ENCODE assay signal across 10 mouse cellular contexts in genomic region chr1:120643380-120643779, GRCm38 (mm10). TPM values are rescaled to one million over a fixed set of nuclear protein-coding genes. Genes with fewer than 3 reads are reported as not detected.
DNase-seq lines count a peak whose midpoint lies in the region; ATAC-seq and TF ChIP-seq lines count a peak whose summit lies in the region.
"Had no signal": no experiment of that assay in that cellular context is flagged by ENCODE, and none has a peak within 500 bp of the region (broad histone marks: within the 10 kb centered on the region; RNA-seq: fewer than 3 reads in every experiment).

No protein-coding gene starts in this region.

- peak overlapping the region; percentile 39 for H3K4me2 ChIP-seq in heart, embryonic 13.5 days
- H3K4me2 ChIP-seq in forebrain, embryonic 15.5 days (replicated peaks): peak overlapping the region; percentile 33
- H3K4me2 ChIP-seq in midbrain, embryonic 11.5 days: peak overlapping the region; percentile 38; the same call in 1 of the 2 replicates

- H3K27me3 ChIP-seq in heart, embryonic 13.5 days (replicated peaks): peaks cover 15% of the 10 kb centered on the region
- H3K27me3 ChIP-seq in forebrain, embryonic 15.5 days: peaks cover 41% of the 10 kb centered on the region
- H3K27me3 ChIP-seq in midbrain, embryonic 11.5 days (ENCODE audit: control insufficient read depth, insufficient read depth, low read length): no peaks in the 10 kb centered on the region; the same call in 1 of the 2 replicates
- H3K27me3 ChIP-seq: megakaryocyte, embryonic 14.5 days had no signal

- H3K9me3 ChIP-seq in heart, embryonic 13.5 days: no peaks in the 10 kb centered on the region
- H3K9me3 ChIP-seq in forebrain, embryonic 15.5 days: no peaks in the 10 kb centered on the region
- H3K9me3 ChIP-seq in midbrain, embryonic 11.5 days (ENCODE audit: control insufficient read depth, low read length): no peaks in the 10 kb centered on the region
- H3K9me3 ChIP-seq: megakaryocyte, embryonic 14.5 days had no signal

- DNase-seq in heart, postnatal 36 days: no peak
- DNase-seq in R1 (ENCODE audit: low read depth, low spot score) (peak; percentile 23), adipocyte (ENCODE audit: low spot score) (no peak)
- peak; percentile 89 for DNase-seq in midbrain, embryonic 11.5 days (ENCODE audit: low spot score, missing footprints)
- no peak for DNase-seq in layer of hippocampus, adult 2 months (ENCODE audit: low spot score in 2 of 2)
- no peak for DNase-seq in right cerebral cortex, postnatal 25 days
- DNase-seq: B cell, adult 2 months had no signal

- H3K9ac ChIP-seq in heart, embryonic 13.5 days: no peak overlapping the region
- no peak overlapping the region; the same call in 1 of the 2 replicates for H3K9ac ChIP-seq in forebrain, embryonic 15.5 days (replicated peaks)
- 0 out of 2 replicates have a peak overlapping the region, but pooled peaks have one; percentile 24 for H3K9ac ChIP-seq in midbrain, embryonic 11.5 days (ENCODE audit: low read length)

- no peaks in the 10 kb centered on the region for H3K36me3 ChIP-seq in heart, embryonic 13.5 days
- H3K36me3 ChIP-seq in forebrain, embryonic 15.5 days: no peaks in the 10 kb centered on the region
- H3K36me3 ChIP-seq in midbrain, embryonic 11.5 days (ENCODE audit: control insufficient read depth, insufficient read depth, low read length): no peaks in the 10 kb centered on the region

- no peak for ATAC-seq in heart, embryonic 13.5 days (ENCODE audit: extremely low read depth, insufficient number of reproducible peaks, low FRiP score, low TSS enrichment)
- peak; percentile 46; the same call in 1 of the 2 replicates for ATAC-seq in forebrain, embryonic 15.5 days (replicated peaks)
- ATAC-seq in midbrain, embryonic 11.5 days (ENCODE audit: low FRiP score): no peak

- H3K4me1 ChIP-seq in heart, embryonic 13.5 days: peaks cover 3% of the 10 kb centered on the region; the same call in 1 of the 2 replicates
- H3K4me1 ChIP-seq in forebrain, embryonic 15.5 days: peaks cover 11% of the 10 kb centered on the region
- peaks cover 15% of the 10 kb centered on the region; the same call in 1 of the 2 replicates for H3K4me1 ChIP-seq in midbrain, embryonic 11.5 days (ENCODE audit: control insufficient read depth, insufficient read depth, low read length)
- H3K4me1 ChIP-seq: megakaryocyte, embryonic 14.5 days had no signal

- intact Hi-C loops in heart, postnatal 36 days (cut with DNase I): no loop called here

- 35% methylated on average over 10 of the region's 10 CpGs for WGBS in heart, embryonic 13.5 days
- 6% methylated on average over 10 of the region's 10 CpGs for WGBS in forebrain, embryonic 15.5 days
- WGBS in midbrain, embryonic 11.5 days: 7% methylated on average over 10 of the region's 10 CpGs

- TF ChIP-seq CTCF in layer of hippocampus, adult 2 months (conservative IDR thresholded peaks at IDR 0.05): no peak

- no peak overlapping the region for H3K27ac ChIP-seq in heart, embryonic 13.5 days (replicated peaks)
- H3K27ac ChIP-seq in forebrain, embryonic 15.5 days (replicated peaks): no peak overlapping the region
- peak overlapping the region; percentile 55 for H3K27ac ChIP-seq in midbrain, embryonic 11.5 days (ENCODE audit: low read depth, low read length)
- H3K27ac ChIP-seq in layer of hippocampus, adult 2 months: no peak overlapping the region

- H3K4me3 ChIP-seq in heart, embryonic 13.5 days: peak overlapping the region; percentile 14; the same call in 1 of the 2 replicates
- H3K4me3 ChIP-seq in forebrain, embryonic 15.5 days: peak overlapping the region; percentile 19
- no peak overlapping the region for H3K4me3 ChIP-seq in midbrain, embryonic 11.5 days (ENCODE audit: low read depth, low read length)
- H3K4me3 ChIP-seq in layer of hippocampus, adult 2 months: no peak overlapping the region
- H3K4me3 ChIP-seq: megakaryocyte, embryonic 14.5 days had no signal

RNA-seq across cellular contexts. Expression of gene En1, which starts 41.2 kb away (rescaled TPM):
- not detected in 2 replicates for polyA plus RNA-seq in heart, embryonic 13.5 days (2015; fragmentation: Nextera tagmentation; extraction: Ambion mirVana)
- total RNA-seq in heart, postnatal 36 days (2021): not detected
- polyA plus RNA-seq in forebrain, embryonic 15.5 days (2015; fragmentation: Nextera tagmentation; extraction: Ambion mirVana): not detected in 2 replicates
- 6.5 and 8.2 TPM in 2 replicates for polyA plus RNA-seq in midbrain, embryonic 11.5 days (2014; fragmentation: Nextera tagmentation; extraction: Ambion mirVana)
- total RNA-seq in layer of hippocampus, adult 2 months (2021): not detected

Comparison
In these comparisons a context has a peak if more than half of its experiments do, and no peak if none do; other contexts are left out.
1. H3K4me3 ChIP-seq: peak in heart, embryonic 13.5 days (single experiment) and forebrain, embryonic 15.5 days (single experiment); none in midbrain, embryonic 11.5 days (single experiment) and layer of hippocampus, adult 2 months (single experiment).
2. DNase-seq: peak in R1 (single experiment) and midbrain, embryonic 11.5 days (single experiment); none in heart, postnatal 36 days (0 of 2), adipocyte (single experiment), layer of hippocampus, adult 2 months (0 of 2) and right cerebral cortex, postnatal 25 days (single experiment).
3. Peak in every context shown above with its lines, with median percentiles within 50 percentile points of each other: H3K4me2 ChIP-seq.